Mouse (Mus musculus): ENCODE measurements around the gene Sesn2. TPM values are rescaled to one million over a fixed set of nuclear protein-coding genes. Genes with fewer than 3 reads are reported as not detected.
"Not testable (repeated sequence)": the region's sequence is repeated elsewhere in the genome, so short reads cannot be mapped to it uniquely, and the experiment has no call there.

The Sesn2 gene
- polyA plus RNA-seq (2015; fragmentation: Nextera tagmentation; extraction: Ambion mirVana): 18.1 and 20.1 TPM in 2 replicates

DNA sequence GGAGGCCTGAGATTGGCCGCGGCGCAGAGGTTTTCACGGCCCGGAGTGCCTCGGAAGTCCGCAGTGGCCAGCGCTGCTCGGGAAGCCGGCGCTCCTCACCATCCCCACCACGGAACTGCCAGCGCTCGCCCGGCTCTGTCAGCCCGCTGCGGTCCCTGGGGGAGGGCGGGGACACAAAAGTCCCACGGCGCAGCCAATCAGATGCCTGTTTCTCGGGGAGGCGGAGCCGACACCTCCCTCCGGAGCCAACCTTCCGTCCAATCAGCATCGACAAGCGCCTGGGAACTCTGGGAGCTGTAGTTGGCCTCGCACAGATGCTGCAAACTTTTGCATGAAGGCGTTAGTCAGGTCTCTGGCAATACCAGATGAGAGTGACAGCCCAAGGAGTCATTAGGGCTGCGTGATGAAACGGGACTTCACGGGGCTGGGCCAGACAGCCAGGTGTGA lies at the start of gene Sesn2:
Gene Sesn2, minus strand, starts transcription at position 150 of the 447 bp plus-strand sequence.
- under 1% methylated on average over 32 of the region's 32 CpGs for whole genome bisulfite sequencing

DNA sequence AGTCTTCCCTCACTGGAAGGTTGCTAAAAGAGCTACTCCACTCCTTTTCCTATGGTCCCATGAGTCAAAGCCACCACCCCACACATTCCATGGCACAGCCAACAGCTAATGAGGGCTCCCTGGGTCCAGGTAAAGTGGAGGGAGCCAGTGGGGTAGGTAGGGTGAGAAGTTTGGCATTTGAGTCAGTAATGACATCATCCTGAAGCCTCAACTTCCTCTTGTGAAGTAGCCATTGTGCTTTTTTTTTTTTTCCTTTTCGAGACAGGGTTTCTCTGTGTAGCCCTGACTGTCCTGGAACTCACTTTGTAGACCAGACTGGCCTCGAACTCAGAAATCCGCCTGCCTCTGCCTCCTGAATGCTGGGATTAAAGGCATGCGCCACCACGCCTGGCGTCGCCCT lies 45.2 kb upstream of the Sesn2 start:
- not testable (repeated sequence) for H3K9ac ChIP-seq (ENCODE audit: low read depth, low read length); H3K4me2 ChIP-seq (ENCODE audit: low read length); ATAC-seq (replicated peaks; ENCODE audit: low FRiP score, low read depth); H3K4me3 ChIP-seq (replicated peaks; ENCODE audit: low read depth, low read length); H3K4me1 ChIP-seq (replicated peaks; ENCODE audit: insufficient read depth, low read length); H3K27me3 ChIP-seq (ENCODE audit: insufficient read depth, low read length); H3K9me3 ChIP-seq (replicated peaks; ENCODE audit: low read length); DNase-seq (ENCODE audit: low spot score); H3K27ac ChIP-seq
- WGBS: 93% methylated on average over 7 of the region's 7 CpGs
- peaks cover 29% of the 10 kb centered on the region for H3K36me3 ChIP-seq (ENCODE audit: insufficient read depth, low read length)

More for the DNA sequence above, at the start of gene Sesn2:
- DNase-seq (ENCODE audit: low spot score) (peak; percentile 99), ATAC-seq (replicated peaks; ENCODE audit: low FRiP score, low read depth) (peak; percentile 91)
- peaks cover 13% of the 10 kb centered on the region for H3K4me1 ChIP-seq (replicated peaks; ENCODE audit: insufficient read depth, low read length)
- H3K27me3 ChIP-seq (ENCODE audit: insufficient read depth, low read length): no peaks in the 10 kb centered on the region
- H3K36me3 ChIP-seq (ENCODE audit: insufficient read depth, low read length): no peaks in the 10 kb centered on the region
- no peaks in the 10 kb centered on the region for H3K9me3 ChIP-seq (replicated peaks; ENCODE audit: low read length)
- peak within 1 kb of the TSS; percentile 74 for H3K4me2 ChIP-seq (ENCODE audit: low read length)
- peak within 1 kb of the TSS; percentile 90 for H3K4me3 ChIP-seq (replicated peaks; ENCODE audit: low read depth, low read length)
- TF ChIP-seq CTCF (IDR thresholded peaks at IDR 0.05; ENCODE audit: low read depth): no peak
- H3K27ac ChIP-seq: peak within 1 kb of the TSS; percentile 92
- peak within 1 kb of the TSS; percentile 87 for H3K9ac ChIP-seq (ENCODE audit: low read depth, low read length)

DNA sequence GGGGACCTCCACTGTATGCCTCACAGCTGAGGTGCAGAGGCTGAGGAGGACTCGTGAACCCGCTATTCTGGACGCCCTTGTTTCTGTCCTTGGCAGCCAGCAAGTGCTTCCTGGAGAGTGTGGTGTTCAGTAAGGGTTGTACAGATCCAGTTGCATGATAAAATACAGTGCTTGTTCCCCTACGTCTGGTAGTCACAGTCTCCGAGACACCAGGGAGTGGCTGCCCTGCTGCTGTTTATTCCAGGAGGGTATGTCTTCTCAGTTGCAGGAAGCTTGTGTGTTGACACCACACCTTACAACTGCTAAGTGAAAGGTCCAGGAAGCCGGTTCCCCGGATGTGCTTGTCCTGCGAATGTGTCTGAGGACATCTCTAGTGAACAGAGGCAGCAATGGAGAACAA lies 44.4 kb upstream of the Sesn2 start:
- H3K9me3 ChIP-seq (replicated peaks; ENCODE audit: low read length): no peaks in the 10 kb centered on the region
- H3K4me1 ChIP-seq (replicated peaks; ENCODE audit: insufficient read depth, low read length): no peaks in the 10 kb centered on the region; the same call in 1 of the 2 replicates
- peaks cover 36% of the 10 kb centered on the region for H3K36me3 ChIP-seq (ENCODE audit: insufficient read depth, low read length)
- no peaks in the 10 kb centered on the region for H3K27me3 ChIP-seq (ENCODE audit: insufficient read depth, low read length)
- H3K27ac ChIP-seq: no peak overlapping the region
- DNase-seq (ENCODE audit: low spot score) (peak; percentile 8), ATAC-seq (replicated peaks; ENCODE audit: low FRiP score, low read depth) (no peak)
- no peak for TF ChIP-seq CTCF (IDR thresholded peaks at IDR 0.05; ENCODE audit: low read depth)
- no peak overlapping the region for H3K9ac ChIP-seq (ENCODE audit: low read depth, low read length)
- H3K4me2 ChIP-seq (ENCODE audit: low read length): no peak overlapping the region
- WGBS: 79% methylated on average over 8 of the region's 8 CpGs
- no peak overlapping the region for H3K4me3 ChIP-seq (replicated peaks; ENCODE audit: low read depth, low read length)

DNA sequence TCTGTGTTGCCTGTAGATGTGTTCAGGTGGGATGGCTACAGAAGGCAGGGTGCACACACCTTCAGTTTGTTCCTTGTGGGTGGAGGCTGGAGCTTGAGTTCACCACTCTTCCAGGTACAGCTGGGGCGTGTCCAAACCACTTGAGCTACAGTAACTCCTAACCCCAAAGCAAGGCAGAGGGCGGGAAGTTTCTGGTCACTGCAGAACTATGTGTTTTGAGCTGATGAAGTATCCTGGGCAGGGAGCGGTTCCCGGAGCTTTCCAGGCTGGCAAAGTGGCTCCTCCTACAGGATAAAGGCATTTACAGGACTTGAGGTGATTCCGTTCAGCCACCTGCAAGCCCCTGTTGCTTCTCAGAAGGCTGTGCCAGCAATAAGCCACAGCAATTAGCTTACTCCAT lies 43.9 kb upstream of the Sesn2 start:
- H3K4me2 ChIP-seq (ENCODE audit: low read length): no peak overlapping the region
- H3K9ac ChIP-seq (ENCODE audit: low read depth, low read length): no peak overlapping the region
- ATAC-seq (replicated peaks; ENCODE audit: low FRiP score, low read depth) (no peak), DNase-seq (ENCODE audit: low spot score) (no peak)
- H3K9me3 ChIP-seq (replicated peaks; ENCODE audit: low read length): no peaks in the 10 kb centered on the region
- 81% methylated on average over 5 of the region's 5 CpGs for WGBS
- H3K36me3 ChIP-seq (ENCODE audit: insufficient read depth, low read length): peaks cover 40% of the 10 kb centered on the region
- no peaks in the 10 kb centered on the region; the same call in 1 of the 2 replicates for H3K4me1 ChIP-seq (replicated peaks; ENCODE audit: insufficient read depth, low read length)
- TF ChIP-seq CTCF (IDR thresholded peaks at IDR 0.05; ENCODE audit: low read depth): no peak; the same call in 1 of the 2 replicates
- H3K27me3 ChIP-seq (ENCODE audit: insufficient read depth, low read length): no peaks in the 10 kb centered on the region
- no peak overlapping the region for H3K27ac ChIP-seq
- no peak overlapping the region for H3K4me3 ChIP-seq (replicated peaks; ENCODE audit: low read depth, low read length)

DNA sequence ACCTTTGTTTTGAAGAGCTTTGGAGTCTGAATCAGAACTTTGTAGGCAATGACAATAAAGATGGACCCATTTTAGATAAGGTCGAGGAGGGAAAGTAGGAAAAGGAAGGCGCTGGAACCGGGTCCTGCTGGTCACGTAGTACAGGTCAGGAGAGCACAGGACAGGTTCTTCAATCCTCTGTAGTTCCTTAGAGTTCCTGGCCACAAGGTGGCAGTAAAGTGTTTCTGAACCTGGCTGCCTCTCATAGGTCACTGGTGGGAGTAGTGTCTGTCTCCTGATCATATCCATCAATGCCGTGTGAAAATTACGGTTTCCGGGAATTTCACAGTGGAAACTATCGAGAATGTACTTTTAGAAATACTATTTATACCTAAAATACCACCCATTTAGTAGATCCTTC lies 35.5 kb upstream of the Sesn2 start:
- Histone ChIP-seq H3K4me3 (replicated peaks; ENCODE audit: low read depth, low read length) (no peak overlapping the region), H3K36me3 (ENCODE audit: insufficient read depth, low read length) (peaks cover 60% of the 10 kb centered on the region), H3K9me3 (replicated peaks; ENCODE audit: low read length) (no peaks in the 10 kb centered on the region), H3K9ac (ENCODE audit: low read depth, low read length) (no peak overlapping the region), H3K27ac (no peak overlapping the region), H3K27me3 (ENCODE audit: insufficient read depth, low read length) (no peaks in the 10 kb centered on the region), H3K4me1 (replicated peaks; ENCODE audit: insufficient read depth, low read length) (no peaks in the 10 kb centered on the region), H3K4me2 (ENCODE audit: low read length) (no peak overlapping the region)
- ATAC-seq (replicated peaks; ENCODE audit: low FRiP score, low read depth) (peak; percentile 63; the same call in 1 of the 2 replicates), DNase-seq (ENCODE audit: low spot score) (peak; percentile 85)
- 14% methylated on average over 8 of the region's 8 CpGs for WGBS
- peak; percentile 83 for TF ChIP-seq CTCF (IDR thresholded peaks at IDR 0.05; ENCODE audit: low read depth)

DNA sequence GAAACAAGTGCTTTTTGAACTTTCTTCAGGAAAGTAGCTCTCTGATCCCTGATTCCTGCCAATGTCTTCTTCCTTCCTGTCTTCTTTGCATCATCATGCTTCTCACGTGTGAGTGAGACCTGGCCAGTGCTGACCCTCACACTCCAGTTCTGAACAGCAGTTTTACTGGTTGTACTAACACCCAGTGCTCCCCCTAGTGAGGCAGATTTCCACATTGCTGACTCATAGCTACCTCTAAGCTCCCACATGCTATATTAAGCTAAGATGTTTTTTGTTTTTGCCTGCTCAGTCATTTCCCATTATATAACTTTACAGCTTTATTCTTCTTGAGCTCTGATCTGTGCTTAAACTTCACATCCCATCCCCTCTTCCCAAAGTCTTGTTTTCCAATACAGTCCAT lies 32.4 kb upstream of the Sesn2 start:
- no peak overlapping the region for H3K9ac ChIP-seq (ENCODE audit: low read depth, low read length)
- H3K4me1 ChIP-seq (replicated peaks; ENCODE audit: insufficient read depth, low read length): no peaks in the 10 kb centered on the region
- ATAC-seq (replicated peaks; ENCODE audit: low FRiP score, low read depth) (no peak), DNase-seq (ENCODE audit: low spot score) (no peak)
- no peak overlapping the region for H3K4me2 ChIP-seq (ENCODE audit: low read length)
- H3K9me3 ChIP-seq (replicated peaks; ENCODE audit: low read length): no peaks in the 10 kb centered on the region
- H3K27me3 ChIP-seq (ENCODE audit: insufficient read depth, low read length): no peaks in the 10 kb centered on the region
- H3K4me3 ChIP-seq (replicated peaks; ENCODE audit: low read depth, low read length): no peak overlapping the region
- peaks cover 43% of the 10 kb centered on the region for H3K36me3 ChIP-seq (ENCODE audit: insufficient read depth, low read length)
- no peak overlapping the region for H3K27ac ChIP-seq
- WGBS: 44% methylated on average over 1 of the region's 1 CpGs
- TF ChIP-seq CTCF (IDR thresholded peaks at IDR 0.05; ENCODE audit: low read depth): no peak

DNA sequence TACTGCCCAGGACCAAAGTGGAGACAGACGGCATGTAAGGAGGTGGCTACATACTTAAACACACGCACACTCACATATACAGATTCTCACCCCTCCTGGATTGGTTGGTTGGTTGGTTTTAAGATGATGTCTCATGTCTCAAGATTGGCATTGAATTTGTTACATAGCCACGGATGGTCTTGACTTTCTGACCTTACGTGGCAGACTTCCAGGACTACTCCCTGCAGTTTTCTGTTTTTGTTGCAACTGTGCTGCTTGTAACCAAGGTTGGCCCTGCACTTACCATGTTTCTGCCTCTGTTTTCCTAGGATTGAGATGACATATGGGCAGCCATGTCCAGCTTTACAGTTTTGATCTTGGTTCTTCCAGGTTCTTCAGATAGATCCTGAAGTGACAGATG lies 31.1 kb upstream of the Sesn2 start:
- Histone ChIP-seq H3K9me3 (replicated peaks; ENCODE audit: low read length) (no peaks in the 10 kb centered on the region), H3K4me2 (ENCODE audit: low read length) (no peak overlapping the region), H3K4me1 (replicated peaks; ENCODE audit: insufficient read depth, low read length) (peaks cover under 1% of the 10 kb centered on the region; the same call in 1 of the 2 replicates), H3K36me3 (ENCODE audit: insufficient read depth, low read length) (peaks cover 38% of the 10 kb centered on the region), H3K9ac (ENCODE audit: low read depth, low read length) (no peak overlapping the region), H3K27me3 (ENCODE audit: insufficient read depth, low read length) (no peaks in the 10 kb centered on the region), H3K4me3 (replicated peaks; ENCODE audit: low read depth, low read length) (no peak overlapping the region), H3K27ac (no peak overlapping the region)
- DNase-seq (ENCODE audit: low spot score) (no peak), ATAC-seq (replicated peaks; ENCODE audit: low FRiP score, low read depth) (no peak)
- TF ChIP-seq CTCF (IDR thresholded peaks at IDR 0.05; ENCODE audit: low read depth): no peak
- WGBS: 76% methylated on average over 4 of the region's 4 CpGs

All from kidney, postnatal 0 days (tissue).